Mouse (Mus musculus): ENCODE data around the gene Morc4.

Gene Morc4

DNA sequence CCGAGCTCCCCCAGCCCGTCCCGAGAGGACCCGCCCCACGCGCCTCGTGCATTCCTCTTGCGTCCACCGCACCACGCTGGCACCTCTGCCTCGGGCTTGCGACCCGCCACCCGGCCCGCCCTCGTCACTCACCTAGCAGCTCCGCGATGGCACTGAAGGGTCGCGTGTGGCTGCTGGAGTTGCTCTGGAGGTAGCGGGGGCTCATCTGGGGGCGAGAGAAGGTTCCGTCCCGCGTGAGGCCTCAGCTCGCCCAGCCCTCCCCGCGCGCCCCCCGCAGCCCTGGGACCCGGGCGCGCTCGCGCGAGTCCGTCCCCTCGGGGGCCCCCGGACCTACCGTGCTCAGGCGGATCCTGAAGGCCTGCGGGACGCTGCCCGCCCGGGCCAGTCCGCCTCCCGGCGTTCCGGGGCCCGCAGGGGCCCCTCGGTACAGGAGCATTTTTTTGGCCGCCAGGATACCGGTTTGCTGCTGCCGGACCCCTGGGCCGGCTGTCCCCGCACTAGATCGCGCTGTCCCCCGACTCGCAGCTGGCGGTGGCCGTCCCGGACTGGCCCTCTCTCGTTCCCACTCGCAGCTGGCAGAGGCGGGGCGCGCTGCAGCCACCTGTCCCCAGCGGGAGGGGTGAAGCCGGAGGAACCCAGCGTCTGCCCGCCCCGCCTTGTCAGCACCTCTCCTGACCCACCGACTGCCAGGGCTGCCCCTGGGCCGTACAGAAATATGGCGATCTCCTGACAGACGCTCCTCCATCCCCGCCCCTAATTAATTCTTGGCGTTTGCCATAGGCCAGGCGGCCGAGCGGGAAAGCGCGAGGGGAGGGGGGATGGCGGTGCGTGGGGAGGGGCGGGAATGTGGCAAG lies at the start of gene Morc4:
Gene Morc4, minus strand, starts transcription at position 740 of the 854 bp plus-strand sequence.
- DNase-seq (ENCODE audit: low spot score), result no peak

GRCm38 (mm10) chrX:139920572-139920971 lies 49.1 kb upstream of the Morc4 start:
- no peak for DNase-seq (ENCODE audit: low spot score)

DNA sequence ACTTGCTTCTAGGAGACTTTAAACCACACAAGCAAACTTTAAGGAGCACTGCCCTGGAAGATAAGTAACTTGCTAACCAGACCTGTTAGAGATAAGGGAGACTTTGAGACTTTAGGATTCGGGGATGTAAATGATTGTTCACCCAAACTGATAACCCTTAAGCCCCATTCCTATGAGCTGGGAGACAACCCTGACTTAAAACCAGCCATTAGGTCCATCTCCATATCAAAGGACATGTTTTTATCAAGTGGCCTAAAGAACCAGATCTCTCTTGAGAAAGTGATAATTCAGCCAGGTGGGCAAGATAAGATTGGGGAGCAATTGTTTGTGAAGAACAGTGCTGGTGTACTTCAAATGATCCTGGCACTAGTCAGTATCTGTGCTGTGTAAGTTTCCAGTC lies 19.9 kb upstream of the Morc4 start:
- no peak for DNase-seq (ENCODE audit: low spot score)

- DNase-seq (ENCODE audit: low spot score), result no peak
These were observed 11.7 kb upstream of the Morc4 start for GRCm38 (mm10) chrX:139883221-139883620.

- DNase-seq (ENCODE audit: low spot score), result no peak
These were observed 6.5 kb upstream of the Morc4 start for GRCm38 (mm10) chrX:139877936-139878335.

DNA sequence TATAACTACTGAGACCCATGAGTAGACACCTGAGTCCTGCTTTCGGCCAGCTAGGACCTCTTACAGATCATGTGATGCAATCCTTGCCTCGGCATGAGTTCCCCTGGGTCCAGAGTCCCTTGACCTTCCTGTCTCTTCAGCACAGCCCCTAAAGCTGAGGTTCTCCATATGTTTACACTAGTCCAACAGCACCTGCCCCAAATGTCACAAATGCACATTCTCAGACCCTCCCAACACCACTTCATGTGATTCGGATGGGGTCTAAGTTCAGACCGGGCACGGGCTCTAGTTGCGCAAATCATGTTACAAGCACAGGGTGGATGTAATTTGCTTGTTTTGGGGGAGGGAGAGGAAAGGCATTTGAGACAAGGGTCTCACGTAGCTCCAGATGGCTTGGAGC lies 5.6 kb upstream of the Morc4 start:
- DNase-seq (ENCODE audit: low spot score), result no peak

DNA sequence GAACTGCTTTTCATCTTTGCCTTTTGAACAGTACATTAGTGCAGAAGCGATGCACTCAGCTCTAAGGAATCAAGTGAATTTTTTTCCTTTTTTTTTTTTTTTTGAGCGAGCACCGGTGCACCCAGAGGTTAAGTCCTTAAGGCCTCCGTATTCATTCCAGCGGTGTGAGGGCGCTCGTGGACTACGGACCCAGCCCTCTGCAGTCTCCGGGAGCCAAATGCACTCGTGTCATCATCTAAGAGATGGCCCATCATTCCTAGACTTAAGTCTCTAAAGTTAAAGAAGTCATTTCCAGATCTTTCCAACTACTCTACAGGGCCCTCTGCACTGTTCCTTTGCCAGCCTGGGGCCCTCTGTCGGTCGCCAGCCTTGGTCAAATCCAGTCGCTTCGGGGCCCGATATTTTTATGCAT lies 1.2 kb downstream of the Morc4 start:
- DNase-seq (ENCODE audit: low spot score), result no peak

- DNase-seq (ENCODE audit: low spot score), result no peak
These were observed 12.1 kb downstream of the Morc4 start for GRCm38 (mm10) chrX:139859402-139859801.

GRCm38 (mm10) chrX:139854795-139855194 lies 16.7 kb downstream of the Morc4 start:
- no peak for DNase-seq (ENCODE audit: low spot score)

DNA sequence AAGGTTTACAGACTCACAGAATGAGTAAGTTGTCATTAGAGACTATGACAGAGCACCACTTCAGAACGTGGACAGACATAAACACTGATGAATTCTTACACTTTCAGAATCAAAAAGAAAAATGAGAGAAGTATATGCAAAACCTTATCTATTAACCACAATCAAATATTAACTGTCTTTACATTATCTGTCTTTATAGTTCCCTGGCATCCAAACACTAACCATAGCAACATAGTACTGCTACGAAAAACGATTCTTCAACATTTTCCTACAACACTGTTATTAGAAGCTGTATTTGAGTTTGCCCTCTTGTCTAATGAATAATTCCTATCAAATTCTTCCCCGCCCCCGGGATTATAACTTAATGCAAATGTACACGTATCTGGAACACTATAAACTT lies 30.4 kb downstream of the Morc4 start:
- DNase-seq (ENCODE audit: low spot score), result no peak

DNA sequence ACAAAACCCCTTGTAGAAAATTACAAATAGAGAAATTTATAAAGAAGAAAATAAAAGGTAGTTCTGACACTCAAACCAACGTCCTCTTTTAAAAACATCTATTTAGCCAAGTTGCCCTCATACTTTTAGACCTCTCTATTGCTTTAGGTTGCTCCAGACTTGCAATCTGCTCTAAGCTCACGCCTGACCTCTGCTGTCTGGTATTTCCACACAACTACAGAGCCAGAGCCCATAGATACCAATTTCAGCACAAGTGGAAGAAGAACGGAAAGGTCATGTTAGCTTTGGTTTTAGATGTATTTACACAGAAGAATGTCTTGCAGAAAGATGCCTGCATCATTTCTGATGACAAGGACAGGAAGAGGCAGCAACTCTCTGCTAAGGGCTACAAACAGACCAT lies 32.4 kb downstream of the Morc4 start:
- DNase-seq (ENCODE audit: low spot score), result no peak

- no peak for DNase-seq (ENCODE audit: low spot score)
These were observed 39.0 kb downstream of the Morc4 start for GRCm38 (mm10) chrX:139832464-139832863.

DNA sequence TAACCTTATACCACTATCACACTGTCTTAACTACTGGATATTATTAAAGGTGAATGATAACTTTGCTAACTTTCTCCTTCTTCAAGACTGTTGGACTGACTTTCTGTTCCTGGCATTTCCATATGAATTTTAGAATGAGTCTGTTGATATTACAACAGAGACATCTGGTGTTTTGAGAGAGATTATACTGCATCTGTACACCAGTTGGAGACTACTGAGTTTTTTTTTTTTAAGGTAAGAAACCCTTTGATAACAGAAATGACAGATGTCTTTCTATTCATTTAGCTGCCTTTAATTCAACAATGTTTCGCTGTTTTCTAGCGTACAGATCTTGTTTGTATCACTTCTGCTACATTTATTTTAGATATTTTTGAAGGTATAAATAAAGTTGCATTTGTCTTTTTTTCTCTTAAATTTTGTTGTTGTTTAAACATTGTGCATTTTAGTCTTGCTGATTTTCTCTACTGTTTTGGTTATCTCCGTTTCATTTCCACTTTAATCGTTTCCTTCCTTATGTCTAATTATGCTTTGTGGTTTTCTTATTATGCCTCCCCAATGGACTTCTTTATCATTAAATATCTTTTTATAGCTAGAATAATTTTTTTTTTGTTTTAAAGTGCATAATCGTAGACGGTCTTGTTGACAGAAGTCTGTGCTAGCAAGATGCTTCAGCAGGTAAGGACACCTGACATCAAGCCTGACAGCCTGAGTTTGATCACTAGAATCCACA lies 42.9 kb downstream of the Morc4 start:
- DNase-seq (ENCODE audit: low spot score), result no peak

DNA sequence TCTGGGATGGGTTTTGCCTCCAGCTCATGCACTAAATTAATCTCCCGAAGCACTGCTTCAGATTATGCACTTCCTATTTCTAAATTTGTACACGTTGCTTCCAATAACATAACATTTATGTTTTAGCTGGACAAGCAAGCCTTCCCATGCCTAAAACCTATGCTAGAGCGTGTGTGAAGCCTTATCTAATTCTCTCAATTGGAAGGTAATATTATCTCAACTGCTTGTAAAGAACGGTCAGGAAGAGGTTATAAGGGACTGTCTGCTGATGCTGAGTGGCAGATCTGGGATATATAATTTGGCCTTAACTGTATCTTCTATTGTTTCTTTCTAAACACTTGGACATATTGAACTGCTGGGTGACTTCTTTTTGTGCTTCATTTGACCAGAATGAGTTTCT lies 44.6 kb downstream of the Morc4 start:
- no peak for DNase-seq (ENCODE audit: low spot score)

- no peak for DNase-seq (ENCODE audit: low spot score)
These were observed 46.1 kb downstream of the Morc4 start for GRCm38 (mm10) chrX:139825402-139825801.

GRCm38 (mm10) chrX:139815201-139815600 lies 56.3 kb downstream of the Morc4 start:
- no peak for DNase-seq (ENCODE audit: low spot score)

- DNase-seq (ENCODE audit: low spot score), result no peak
These were observed 57.4 kb downstream of the Morc4 start for GRCm38 (mm10) chrX:139814018-139814635.

GRCm38 (mm10) chrX:139813299-139814002 lies 58.0 kb downstream of the Morc4 start:
- DNase-seq (ENCODE audit: low spot score), result no peak

DNA sequence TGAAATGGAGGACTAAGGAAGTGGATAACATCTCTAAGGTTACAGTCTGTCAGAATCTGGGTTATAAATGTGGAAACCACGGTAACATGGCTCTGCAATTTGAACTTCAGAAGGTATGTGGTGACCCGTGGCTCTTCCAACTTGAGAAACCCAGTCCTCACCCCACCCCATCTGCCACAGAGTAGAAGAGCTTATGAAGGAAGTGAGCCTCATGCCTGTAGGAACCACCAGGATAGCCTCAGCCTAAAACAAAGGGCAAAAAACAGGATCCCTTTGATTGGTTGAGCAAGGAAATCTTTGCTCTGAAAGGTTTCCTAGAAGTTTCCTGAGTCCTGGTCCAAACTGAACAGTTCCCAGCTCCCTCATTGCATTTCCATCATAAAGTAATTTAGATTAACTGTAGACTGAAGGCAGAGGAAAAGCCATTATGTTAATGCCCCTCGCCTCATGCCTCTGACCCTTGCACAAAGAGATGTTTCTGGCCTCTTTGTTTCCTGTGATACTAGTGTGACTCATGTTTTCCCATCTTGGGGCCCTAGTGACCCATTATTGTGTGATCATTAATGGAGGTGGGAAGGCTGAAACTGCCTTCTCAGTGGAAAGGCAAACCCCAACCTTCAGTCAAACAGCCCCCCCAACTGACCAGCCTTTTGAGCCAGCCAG lies 58.7 kb downstream of the Morc4 start:
- DNase-seq (ENCODE audit: low spot score), result no peak

DNA sequence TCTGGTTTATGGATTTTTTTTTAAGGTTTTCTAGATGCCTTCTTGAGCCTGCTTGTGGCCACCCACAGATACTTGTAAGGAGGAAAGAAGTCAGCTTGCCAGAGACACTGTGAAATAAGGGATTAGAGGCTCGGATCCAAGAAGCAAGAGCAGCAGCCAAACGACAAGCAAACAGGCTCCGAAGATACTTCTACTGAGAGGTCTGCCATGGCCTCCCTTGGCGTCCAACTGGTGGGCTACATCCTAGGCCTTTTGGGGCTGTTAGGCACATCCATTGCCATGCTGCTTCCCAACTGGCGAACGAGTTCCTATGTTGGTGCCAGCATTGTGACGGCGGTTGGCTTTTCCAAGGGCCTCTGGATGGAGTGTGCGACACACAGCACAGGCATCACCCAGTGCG lies 63.0 kb downstream of the Morc4 start:
- no peak for DNase-seq (ENCODE audit: low spot score)

- DNase-seq (ENCODE audit: low spot score), result no peak
These were observed 63.4 kb downstream of the Morc4 start for GRCm38 (mm10) chrX:139808085-139808484.

GRCm38 (mm10) chrX:139807391-139807790 lies 64.1 kb downstream of the Morc4 start:
- DNase-seq (ENCODE audit: low spot score), result no peak
